Mouse (Mus musculus) ES-E14 (cell line): Measurements from ENCODE around the gene Ctxn1.

Source experiments
- CHD2 ChIP-seq: IDR thresholded peaks from 2 replicates; pipeline ENCODE4 v1.6.1; 2014; ENCODE audit warnings: mild to moderate bottlenecking, low read depth, low read length, inconsistent platforms
- HCFC1 ChIP-seq: IDR thresholded peaks from 2 replicates; pipeline ENCODE4 v1.6.1; 2012; ENCODE audit warnings: low read length, inconsistent platforms, borderline replicate concordance; ENCODE audit not compliant: insufficient read depth
- MAFK ChIP-seq: IDR thresholded peaks from 2 replicates; pipeline ENCODE4 v1.6.1; 2014; ENCODE audit warnings: mild to moderate bottlenecking, low read depth, low read length, inconsistent platforms; ENCODE audit not compliant: insufficient read depth
- ZC3H11A ChIP-seq: IDR thresholded peaks from 2 replicates; pipeline ENCODE4 v1.6.1; 2012; ENCODE audit warnings: low read depth, mild to moderate bottlenecking, inconsistent platforms, low read length, borderline replicate concordance
- ZNF384 ChIP-seq: IDR thresholded peaks from 2 replicates; pipeline ENCODE4 v1.6.1; 2012; ENCODE audit warnings: low read depth, low read length, inconsistent platforms

- TF ChIP-seq ZNF384 (no peak), ZC3H11A (no peak), HCFC1 (no peak), CHD2 (no peak), MAFK (no peak)
These were observed 19.7 kb downstream of the Ctxn1 start for GRCm38 (mm10) chr8:4239193-4239890.
